Mouse (Mus musculus) megakaryocyte progenitor cell, adult 5-6 weeks (primary cell): Measurements from ENCODE around the gene 4931406P16Rik. TPM values are rescaled to one million over a fixed set of nuclear protein-coding genes. Genes with fewer than 3 reads are reported as not detected.
A peak's percentile ranks its signal among the peaks of the same experiment; 100 is the strongest.

Experiments used
- ATAC-seq: replicated peaks from 2 replicates; pipeline ENCODE4 v1.8.0; 2016; ENCODE audit warnings: mild to moderate bottlenecking, moderate TSS enrichment, inconsistent platforms; ENCODE audit not compliant: poor library complexity
- total RNA-seq, 2 experiments: library from RNA; stranded (forward) in 1 of 2; stranded (reverse) in 1 of 2; fragments of 157-497, 149-512 nt in 1 of 2; fragments of 200-1000 nt in 1 of 2; gene quantifications; 2 replicates each; pipeline versions ENCODE4 v1.2.3 to v1.2.4; 2015 to 2017

4931406P16Rik gene
- total RNA-seq, 2 experiments from 2014 or later: 12.2 to 18.7 TPM

- no peak for ATAC-seq
These were observed 58.2 kb downstream of the 4931406P16Rik start for GRCm38 (mm10) chr7:34255137-34255536.

- ATAC-seq: peak; percentile 79
These were observed 61.3 kb downstream of the 4931406P16Rik start for GRCm38 (mm10) chr7:34252030-34252429.

DNA sequence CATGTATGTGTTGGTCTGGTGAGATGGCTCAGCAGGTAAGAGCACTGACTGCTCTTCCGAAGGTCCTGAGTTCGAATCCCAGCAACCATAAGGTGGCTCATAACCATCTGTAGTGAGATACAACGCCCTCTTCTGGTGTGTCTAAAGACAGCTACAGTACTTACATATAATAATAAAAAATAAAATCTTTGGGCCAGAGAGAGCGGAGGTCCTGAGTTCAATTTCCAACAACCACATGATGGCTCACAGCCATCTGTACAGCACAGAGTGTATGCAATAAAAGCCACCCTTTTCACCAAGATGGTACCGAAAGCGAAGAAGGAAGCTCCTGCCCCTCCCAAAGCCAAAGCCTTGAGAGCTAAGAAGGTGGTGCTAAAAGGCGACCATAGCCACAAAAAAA lies 62.6 kb downstream of the 4931406P16Rik start, which contains the start of gene Gm6096:
Gene Gm6096, plus strand, starts transcription at position 301 of the 400 bp plus-strand sequence.
- ATAC-seq: no peak

DNA sequence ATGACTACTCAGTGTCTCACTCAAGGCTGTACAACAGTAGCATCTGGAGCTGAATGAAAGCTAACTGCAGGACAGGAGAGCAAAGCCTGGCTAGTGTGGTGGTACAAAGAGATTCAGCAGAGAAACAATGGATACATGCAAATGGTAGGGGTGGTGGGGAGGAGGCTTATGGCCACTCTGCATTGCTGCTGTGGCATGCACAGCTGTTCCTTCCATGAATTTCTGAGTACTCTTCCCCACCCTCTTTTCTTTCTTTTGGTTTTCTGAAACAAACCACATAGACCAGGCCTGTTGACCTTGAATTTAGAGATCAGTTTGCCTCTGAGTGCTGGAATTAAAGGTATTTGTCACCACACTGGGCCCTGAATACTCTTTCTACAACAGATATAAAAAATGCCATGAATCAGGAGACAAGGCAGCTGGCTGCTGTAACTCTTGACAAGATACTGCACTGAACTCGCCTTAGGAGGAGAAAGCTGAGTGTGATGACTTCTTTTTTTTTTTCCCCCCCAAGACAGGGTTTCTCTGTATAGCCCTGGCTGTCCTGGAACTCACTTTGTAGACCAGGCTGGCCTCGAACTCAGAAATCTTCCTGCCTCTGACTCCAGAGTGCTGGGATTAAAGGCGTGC lies 66.4 kb downstream of the 4931406P16Rik start:
- no peak for ATAC-seq

GRCm38 (mm10) chr7:34242176-34242575 lies 71.2 kb downstream of the 4931406P16Rik start:
- no peak for ATAC-seq

- ATAC-seq: no peak
These were observed 75.3 kb downstream of the 4931406P16Rik start for GRCm38 (mm10) chr7:34238086-34238485.

GRCm38 (mm10) chr7:34235602-34236001 lies 77.7 kb downstream of the 4931406P16Rik start:
- ATAC-seq: no peak

DNA sequence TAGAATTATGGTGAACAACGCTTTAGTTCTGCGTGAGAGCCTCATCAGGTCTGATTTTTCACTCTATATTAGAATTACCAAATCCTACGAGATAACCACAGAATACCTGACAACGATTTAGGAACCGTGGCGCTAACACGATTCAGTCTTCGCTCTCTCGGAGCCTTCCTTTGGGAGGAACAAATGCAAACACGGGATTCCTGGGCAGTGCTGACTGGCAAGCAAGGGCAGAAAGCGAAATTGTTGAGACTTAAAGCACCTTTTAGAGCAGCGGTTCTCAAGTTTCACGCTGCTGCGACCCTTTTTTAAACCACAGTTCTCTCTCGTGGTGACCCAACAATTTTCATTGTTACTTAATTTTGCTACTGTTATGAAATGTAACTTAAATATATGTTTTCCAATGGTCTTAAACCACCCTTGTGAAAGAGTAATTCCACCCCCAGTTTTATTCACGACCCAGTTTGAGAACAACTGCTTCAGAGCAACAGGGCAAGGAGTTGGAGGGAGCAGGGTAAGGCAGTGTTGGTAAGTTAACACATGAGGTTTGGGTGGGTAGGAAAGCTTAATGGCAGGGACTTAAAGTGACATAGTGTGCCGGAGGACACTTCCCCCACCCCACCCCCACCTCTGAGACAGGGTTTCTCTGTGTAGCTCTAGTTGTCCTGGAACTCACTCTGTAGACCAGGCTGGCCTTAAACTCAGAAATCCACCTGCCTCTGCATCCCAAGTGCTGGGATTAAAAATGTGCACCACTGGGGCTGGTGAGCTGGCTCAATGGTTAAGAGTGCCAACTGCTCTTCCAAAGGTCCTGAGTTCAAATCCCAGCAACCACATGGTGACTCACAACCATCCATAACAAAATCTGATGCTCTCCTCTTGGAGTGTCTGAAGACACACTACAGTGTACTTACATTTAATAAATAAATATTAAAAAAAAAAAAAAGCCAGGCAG lies 78.5 kb downstream of the 4931406P16Rik start:
- no peak for ATAC-seq

GRCm38 (mm10) chr7:34233909-34234609 lies 79.3 kb downstream of the 4931406P16Rik start:
- ATAC-seq: peak; percentile 83

GRCm38 (mm10) chr7:34232785-34233725 lies 80.3 kb downstream of the 4931406P16Rik start:
- no peak for ATAC-seq

GRCm38 (mm10) chr7:34230116-34230515 lies 83.2 kb downstream of the 4931406P16Rik start, which contains the start of gene Gpi1:
Gpi1 (minus strand) TSS chr7:34230336.
- ATAC-seq: peak; percentile 46

- no peak for ATAC-seq
These were observed 83.7 kb downstream of the 4931406P16Rik start for GRCm38 (mm10) chr7:34229691-34230111.

DNA sequence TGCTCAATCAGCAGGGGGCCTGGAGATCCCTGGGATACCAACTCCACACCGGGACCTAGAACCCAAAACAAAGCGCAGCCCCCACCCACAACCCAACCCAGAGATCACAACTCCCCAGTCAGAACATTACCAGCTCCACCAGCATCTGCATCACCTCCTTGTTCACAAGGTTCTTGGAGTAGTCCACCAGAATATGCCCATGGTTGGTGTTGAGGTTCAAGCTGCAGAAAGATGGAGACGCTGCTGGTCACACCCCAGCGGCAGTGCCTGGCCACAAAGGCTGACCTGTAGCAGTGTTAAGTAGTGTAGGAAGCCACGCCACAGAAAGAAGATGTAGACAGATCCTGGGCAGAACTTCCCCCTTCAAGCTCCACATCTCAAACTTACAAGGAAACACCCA lies 84.2 kb downstream of the 4931406P16Rik start:
- no peak for ATAC-seq

GRCm38 (mm10) chr7:34228641-34229040 lies 84.7 kb downstream of the 4931406P16Rik start:
- peak; percentile 26 for ATAC-seq

DNA sequence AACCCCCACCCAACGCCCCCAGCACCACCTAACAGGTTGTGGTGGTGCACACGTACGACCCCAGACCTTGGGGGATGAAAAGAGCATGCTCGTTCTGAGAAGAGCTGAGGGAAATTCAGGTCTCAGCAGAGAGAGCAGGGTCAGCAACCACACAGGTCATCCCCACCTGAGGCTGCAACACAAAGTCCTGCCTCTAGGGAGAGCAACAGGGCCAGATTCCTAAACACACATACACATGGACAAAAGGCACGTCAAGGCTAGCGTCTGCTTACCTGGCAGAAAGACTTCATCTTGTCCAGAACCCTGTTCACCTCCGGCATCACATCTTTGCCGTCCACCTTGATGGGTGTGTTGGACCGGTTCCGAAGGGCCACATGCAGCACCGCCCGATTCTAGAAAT lies 86.5 kb downstream of the 4931406P16Rik start:
- ATAC-seq: no peak

- ATAC-seq: 0 out of 2 replicates have a peak, but pooled peaks have one; percentile 9
These were observed 87.3 kb downstream of the 4931406P16Rik start for GRCm38 (mm10) chr7:34226086-34226485.

DNA sequence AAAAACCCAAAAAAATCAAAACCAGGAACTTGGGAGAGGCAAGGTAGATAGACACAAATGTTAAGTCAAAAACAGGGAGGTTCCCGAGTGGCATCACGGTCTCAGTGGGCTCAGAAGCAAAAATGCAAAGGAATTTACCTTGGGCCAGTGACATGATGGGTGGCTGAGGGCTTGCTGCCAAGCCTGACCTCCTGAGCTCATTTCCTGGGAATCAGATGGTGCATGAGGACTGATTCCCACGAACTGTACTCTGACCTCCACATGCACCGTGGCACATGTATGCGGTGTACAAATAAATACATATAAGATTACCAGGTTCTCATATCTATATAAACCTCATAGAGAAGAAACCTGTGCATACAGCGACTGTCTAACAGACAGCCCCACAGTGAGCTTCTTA lies 89.0 kb downstream of the 4931406P16Rik start:
- no peak for ATAC-seq

DNA sequence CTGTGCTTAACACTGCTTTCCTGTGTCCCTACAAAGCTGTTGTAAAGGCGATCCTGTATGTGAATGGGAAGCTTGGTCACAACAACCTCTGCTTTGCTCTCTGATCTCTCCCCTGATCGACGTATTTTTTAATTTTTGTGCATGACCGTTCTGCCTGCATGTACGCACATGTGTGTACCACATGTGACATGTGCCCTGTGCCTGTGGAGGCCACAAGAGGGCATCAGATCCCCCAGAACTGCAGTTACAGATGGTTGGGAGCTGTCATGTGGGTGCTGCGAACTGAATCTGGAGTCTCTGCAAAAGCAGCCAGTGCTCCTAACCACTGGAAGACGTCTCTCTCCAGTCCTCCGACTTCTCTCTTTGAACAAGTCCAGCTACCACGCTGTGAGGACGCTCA lies 91.0 kb downstream of the 4931406P16Rik start:
- 0 out of 2 replicates have a peak, but pooled peaks have one; percentile 17 for ATAC-seq

GRCm38 (mm10) chr7:34221594-34222250 lies 91.6 kb downstream of the 4931406P16Rik start:
- peak; percentile 76 for ATAC-seq
